Mouse (Mus musculus) left cerebral cortex, postnatal 36 days (tissue): ENCODE data around the gene Krt23. TPM values are rescaled to one million over a fixed set of nuclear protein-coding genes. Genes with fewer than 3 reads are reported as not detected.

Experiments used
- DNase-seq, 2 experiments: peaks; one replicate each; pipeline ENCODE4 v3.0.0; 2021 to 2022; ENCODE audit warnings: low spot score in 2 of 2, mixed read lengths in 1 of 2
- intact Hi-C: fragments of 180-260 bp; cut with DNase I; formaldehyde crosslinking; loops from one replicate; pipeline ENCODE4 v1.15.1; 2025
- total RNA-seq, 2 experiments: library from RNA; stranded (reverse); gene quantifications; 2 replicates each; pipeline ENCODE4 v1.2.3; 2021

The Krt23 gene
- not detected for total RNA-seq

GRCm38 (mm10) chr11:99492733-99493573 is at the start of gene Krt23:
Krt23 (minus strand) TSS chr11:99493137.
- intact Hi-C loops: no loop called here
- DNase-seq: no peak

- peak; percentile 14 to 16 for DNase-seq
- intact Hi-C loops: no loop called here
These were observed 46.8 kb upstream of the Krt23 start for GRCm38 (mm10) chr11:99539721-99540120.

GRCm38 (mm10) chr11:99521288-99521860 is 28.4 kb upstream of the Krt23 start, which contains the start of gene Krt39:
Krt39 (minus strand) TSS chr11:99521338.
- intact Hi-C loops: no loop called here
- DNase-seq: no peak

GRCm38 (mm10) chr11:99514098-99514497 is 21.2 kb upstream of the Krt23 start:
- no peak for DNase-seq
- intact Hi-C loops: no loop called here

GRCm38 (mm10) chr11:99500095-99500805 is 7.3 kb upstream of the Krt23 start:
- intact Hi-C loops: no loop called here
- DNase-seq: no peak

GRCm38 (mm10) chr11:99496460-99496859 is 3.5 kb upstream of the Krt23 start:
- DNase-seq: no peak
- intact Hi-C loops: no loop called here

- no peak for DNase-seq
- intact Hi-C loops: no loop called here
These were observed 1.8 kb upstream of the Krt23 start for GRCm38 (mm10) chr11:99494741-99495140.

GRCm38 (mm10) chr11:99493574-99493850 is 575 bp upstream of the Krt23 start:
- no peak for DNase-seq
- intact Hi-C loops: no loop called here

GRCm38 (mm10) chr11:99491040-99491439 is 1.9 kb downstream of the Krt23 start:
- intact Hi-C loops: no loop called here
- DNase-seq: no peak

GRCm38 (mm10) chr11:99490624-99491023 is 2.3 kb downstream of the Krt23 start:
- intact Hi-C loops: no loop called here
- no peak for DNase-seq

- intact Hi-C loops: no loop called here
These were observed 3.7 kb downstream of the Krt23 start for GRCm38 (mm10) chr11:99489233-99489632.

GRCm38 (mm10) chr11:99474981-99475380 is 18.0 kb downstream of the Krt23 start:
- intact Hi-C loops: no loop called here
- DNase-seq: no peak

More at GRCm38 (mm10) chr11:99489233-99489632, 3.7 kb downstream of the Krt23 start:
- no peak for DNase-seq

GRCm38 (mm10) chr11:99473433-99473832 is 19.5 kb downstream of the Krt23 start:
- intact Hi-C loops: no loop called here
- no peak for DNase-seq

GRCm38 (mm10) chr11:99472405-99472804 is 20.5 kb downstream of the Krt23 start:
- DNase-seq: no peak
- intact Hi-C loops: no loop called here

- DNase-seq: no peak
- intact Hi-C loops: no loop called here
These were observed 21.0 kb downstream of the Krt23 start for GRCm38 (mm10) chr11:99471946-99472345.

- intact Hi-C loops: loop anchor here (5.0 to 10.0 kb wide), 2 partner anchors 154 to 163 kb away; no protein-coding TSS in a partner anchor
- DNase-seq: no peak
These were observed 23.7 kb downstream of the Krt23 start for GRCm38 (mm10) chr11:99469228-99469627.

GRCm38 (mm10) chr11:99468566-99468965 is 24.4 kb downstream of the Krt23 start:
- intact Hi-C loops: loop anchor here (5.0 to 10.0 kb wide), 2 partner anchors 154 to 164 kb away; no protein-coding TSS in a partner anchor
- DNase-seq: no peak

- DNase-seq: peak; percentile 33 to 47
- intact Hi-C loops: loop anchor here (1.0 to 10.0 kb wide), 3 partner anchors 152 to 703 kb away; no protein-coding TSS in a partner anchor
These were observed 26.6 kb downstream of the Krt23 start for GRCm38 (mm10) chr11:99466316-99466715.

GRCm38 (mm10) chr11:99464836-99465235 is 28.1 kb downstream of the Krt23 start:
- peak; percentile 76 to 77 for DNase-seq
- intact Hi-C loops: loop anchor here (1.0 to 10.0 kb wide), 6 partner anchors 110 to 832 kb away; no protein-coding TSS in a partner anchor

GRCm38 (mm10) chr11:99463155-99463554 is 29.8 kb downstream of the Krt23 start:
- intact Hi-C loops: loop anchor here (1.0 to 10.0 kb wide), 4 partner anchors 50 to 834 kb away; no protein-coding TSS in a partner anchor
- DNase-seq: peak; percentile 39 to 56
